Mouse (Mus musculus) heart, embryonic 16.5 days (tissue): Measurements from ENCODE around the gene Tcte2. TPM values are rescaled to one million over a fixed set of nuclear protein-coding genes. Genes with fewer than 3 reads are reported as not detected.
A peak's percentile ranks its signal among the peaks of the same experiment; 100 is the strongest.
"Not testable (repeated sequence)": the region's sequence is repeated elsewhere in the genome, so short reads cannot be mapped to it uniquely, and the experiment has no call there.

Source experiments
- ATAC-seq: fragments of 200-750 bp; cut with Nextera tagmentation; replicated peaks from 2 replicates; pipeline ENCODE4 v1.8.0; 2017; ENCODE audit warnings: moderate number of reproducible peaks; ENCODE audit not compliant: insufficient read depth, low FRiP score; ENCODE audit errors: extremely low read depth
- H3K27ac ChIP-seq: fragments of 300-500 bp; sonication (generic); 2 replicates; pipeline ENCODE4 v1.5.1; 2014; ENCODE audit warnings: mild to moderate bottlenecking, low read length, control low read depth, moderate library complexity
- H3K27me3 ChIP-seq: fragments of 300-500 bp; sonication (generic); 2 replicates; pipeline ENCODE4 v1.6.1; 2014; ENCODE audit warnings: low read length, mixed read lengths; ENCODE audit not compliant: control insufficient read depth, insufficient read depth
- H3K36me3 ChIP-seq: fragments of 300-500 bp; sonication (generic); 2 replicates; pipeline ENCODE4 v1.6.1; 2014; ENCODE audit not compliant: control insufficient read depth, insufficient read depth
- H3K4me1 ChIP-seq: fragments of 300-500 bp; sonication (generic); 2 replicates; pipeline ENCODE4 v1.6.1; 2014; ENCODE audit warnings: low read length, mixed read lengths; ENCODE audit not compliant: control insufficient read depth, insufficient read depth
- H3K4me2 ChIP-seq: fragments of 300-500 bp; sonication (generic); 2 replicates; pipeline ENCODE4 v1.6.1; 2014; ENCODE audit warnings: low read depth, mild to moderate bottlenecking, control low read depth, low read length
- H3K4me3 ChIP-seq: fragments of 300-500 bp; sonication (generic); 2 replicates; pipeline ENCODE4 v1.5.1; 2014; ENCODE audit warnings: mild to moderate bottlenecking, control low read depth, low read length
- H3K9ac ChIP-seq: fragments of 300-500 bp; sonication (generic); 2 replicates; pipeline ENCODE4 v1.6.1; 2014; ENCODE audit warnings: low read length, control low read depth
- H3K9me3 ChIP-seq: fragments of 300-500 bp; sonication (generic); replicated peaks from 2 replicates; pipeline ENCODE4 v1.6.1; 2016; ENCODE audit warnings: low read length; ENCODE audit not compliant: control insufficient read depth
- WGBS: fragments of 180-500 bp; shearing (Covaris S2); extraction: QIAGEN DNeasy Blood & Tissue Kit; methylation state at CpG from one replicate; pipeline ENCODE4 v1.1.7; 2014; 5-methylcytosine and 5-hydroxymethylcytosine counted together
- polyA plus RNA-seq: library from polyadenylated mRNA; unstranded; fragments of >200 nt; fragmentation: Nextera tagmentation; extraction: Ambion mirVana; gene quantifications from 2 replicates; pipeline ENCODE4 v1.2.1, GENCODE M21; 2015

Tcte2 gene
- polyA plus RNA-seq, 1 experiment from 2014 or later, result 3.3 TPM

GRCm38 (mm10) chr17:13769256-13769655 lies 7.6 kb upstream of the Tcte2 start:
- no peaks in the 10 kb centered on the region for H3K36me3 ChIP-seq
- ATAC-seq, result no peak
- no peaks in the 10 kb centered on the region for H3K27me3 ChIP-seq
- no peak overlapping the region for H3K4me3 ChIP-seq
- peaks cover 15% of the 10 kb centered on the region for H3K4me1 ChIP-seq
- H3K27ac ChIP-seq, result no peak overlapping the region
- peaks cover 2% of the 10 kb centered on the region; the same call in 1 of the 2 replicates for H3K9me3 ChIP-seq
- H3K4me2 ChIP-seq, result no peak overlapping the region
- 91% methylated on average over 3 of the region's 3 CpGs for WGBS
- no peak overlapping the region for H3K9ac ChIP-seq

GRCm38 (mm10) chr17:13768531-13768930 lies 6.9 kb upstream of the Tcte2 start:
- WGBS, result 88% methylated on average over 1 of the region's 1 CpGs
- no peak for ATAC-seq
- Histone ChIP-seq H3K4me2 (no peak overlapping the region), H3K4me3 (no peak overlapping the region), H3K9ac (no peak overlapping the region), H3K27ac (no peak overlapping the region), H3K9me3 (peaks cover 2% of the 10 kb centered on the region; the same call in 1 of the 2 replicates), H3K4me1 (peaks cover 19% of the 10 kb centered on the region), H3K27me3 (no peaks in the 10 kb centered on the region), H3K36me3 (no peaks in the 10 kb centered on the region)

- not testable (repeated sequence) for H3K9ac ChIP-seq, H3K36me3 ChIP-seq, H3K27ac ChIP-seq, H3K4me3 ChIP-seq, H3K27me3 ChIP-seq, H3K9me3 ChIP-seq, H3K4me2 ChIP-seq, ATAC-seq
- peaks cover 27% of the 10 kb centered on the region for H3K4me1 ChIP-seq
- 82% methylated on average over 2 of the region's 2 CpGs for WGBS
These were observed 3.3 kb upstream of the Tcte2 start for GRCm38 (mm10) chr17:13764911-13765310.

- H3K4me3 ChIP-seq, result no peak overlapping the region
- no peak overlapping the region for H3K9ac ChIP-seq
- H3K27me3 ChIP-seq, result no peaks in the 10 kb centered on the region
- no peak overlapping the region for H3K27ac ChIP-seq
- WGBS, result 36% methylated on average over 1 of the region's 1 CpGs
- H3K4me2 ChIP-seq, result no peak overlapping the region
- no peaks in the 10 kb centered on the region for H3K36me3 ChIP-seq
- peaks cover 32% of the 10 kb centered on the region for H3K4me1 ChIP-seq
- ATAC-seq, result no peak
- H3K9me3 ChIP-seq, result no peaks in the 10 kb centered on the region
These were observed 2.2 kb upstream of the Tcte2 start for GRCm38 (mm10) chr17:13763819-13764218.

- no peaks in the 10 kb centered on the region for H3K36me3 ChIP-seq
- no peaks in the 10 kb centered on the region for H3K9me3 ChIP-seq
- H3K9ac ChIP-seq, result peak overlapping the region; percentile 93
- H3K4me1 ChIP-seq, result peaks cover 32% of the 10 kb centered on the region
- ATAC-seq, result peak; percentile 38
- H3K4me3 ChIP-seq, result peak overlapping the region; percentile 95
- under 1% methylated on average over 47 of the region's 72 CpGs for WGBS
- peak overlapping the region; percentile 99 for H3K4me2 ChIP-seq
- no peaks in the 10 kb centered on the region for H3K27me3 ChIP-seq
- H3K27ac ChIP-seq, result peak overlapping the region; percentile 95
These were observed 898 bp downstream of the Tcte2 start for GRCm38 (mm10) chr17:13760675-13761178.

GRCm38 (mm10) chr17:13759853-13760627 lies 1.6 kb downstream of the Tcte2 start, which contains the start of gene Afdn:
Gene Afdn (plus strand): TSS chr17:13760539.
- no peaks in the 10 kb centered on the region for H3K9me3 ChIP-seq
- H3K4me2 ChIP-seq, result peak within 1 kb of the TSS; percentile 99
- peaks cover 27% of the 10 kb centered on the region for H3K4me1 ChIP-seq
- peak within 1 kb of the TSS; percentile 93 for H3K9ac ChIP-seq
- under 1% methylated on average over 99 of the region's 108 CpGs for WGBS
- H3K36me3 ChIP-seq, result no peaks in the 10 kb centered on the region
- peak; percentile 89 for ATAC-seq
- peak within 1 kb of the TSS; percentile 95 for H3K27ac ChIP-seq
- no peaks in the 10 kb centered on the region for H3K27me3 ChIP-seq
- H3K4me3 ChIP-seq, result peak within 1 kb of the TSS; percentile 95

GRCm38 (mm10) chr17:13759156-13759852 lies 2.3 kb downstream of the Tcte2 start:
- Histone ChIP-seq H3K27ac (peak overlapping the region; percentile 95), H3K4me1 (peaks cover 23% of the 10 kb centered on the region), H3K4me3 (peak overlapping the region; percentile 95), H3K4me2 (peak overlapping the region; percentile 99), H3K27me3 (no peaks in the 10 kb centered on the region), H3K36me3 (no peaks in the 10 kb centered on the region), H3K9ac (peak overlapping the region; percentile 93), H3K9me3 (no peaks in the 10 kb centered on the region)
- no peak for ATAC-seq
- WGBS, result 12% methylated on average over 13 of the region's 13 CpGs

- Histone ChIP-seq H3K9me3 (no peaks in the 10 kb centered on the region), H3K4me3 (peak overlapping the region; percentile 95), H3K4me1 (peaks cover 19% of the 10 kb centered on the region), H3K4me2 (peak overlapping the region; percentile 99), H3K27ac (no peak overlapping the region; the same call in 1 of the 2 replicates), H3K36me3 (no peaks in the 10 kb centered on the region), H3K27me3 (no peaks in the 10 kb centered on the region), H3K9ac (peak overlapping the region; percentile 93; the same call in 1 of the 2 replicates)
- WGBS, result 83% methylated on average over 7 of the region's 7 CpGs
- ATAC-seq, result no peak
These were observed 3.0 kb downstream of the Tcte2 start for GRCm38 (mm10) chr17:13758586-13758985.

GRCm38 (mm10) chr17:13754940-13755339 lies 6.7 kb downstream of the Tcte2 start:
- H3K27me3 ChIP-seq, result no peaks in the 10 kb centered on the region
- no peak overlapping the region for H3K4me3 ChIP-seq
- WGBS, result 62% methylated on average over 6 of the region's 6 CpGs
- no peak overlapping the region for H3K4me2 ChIP-seq
- no peak overlapping the region for H3K27ac ChIP-seq
- H3K9me3 ChIP-seq, result no peaks in the 10 kb centered on the region
- H3K4me1 ChIP-seq, result peaks cover 10% of the 10 kb centered on the region
- ATAC-seq, result no peak
- no peak overlapping the region for H3K9ac ChIP-seq
- H3K36me3 ChIP-seq, result no peaks in the 10 kb centered on the region
